Mouse (Mus musculus) liver, embryonic 11.5 days (tissue): ENCODE results near the gene Dapk1. TPM values are rescaled to one million over a fixed set of nuclear protein-coding genes. Genes with fewer than 3 reads are reported as not detected.

Experiments used
- ATAC-seq: fragments of 200-750 bp; cut with Nextera tagmentation; replicated peaks from 2 replicates; pipeline ENCODE4 v1.8.0; 2017; ENCODE audit warnings: moderate number of reproducible peaks, mild to moderate bottlenecking, moderate TSS enrichment, moderate library complexity; ENCODE audit not compliant: low FRiP score
- DNase-seq: peaks from one replicate; pipeline ENCODE4 v3.0.0-alpha.2; 2017; ENCODE audit warnings: low spot score
- H3K27ac ChIP-seq: fragments of 300-500 bp; sonication (generic); 2 replicates; pipeline ENCODE4 v1.5.1; 2014; ENCODE audit warnings: mild to moderate bottlenecking, low read depth, low read length, control low read depth
- H3K27me3 ChIP-seq: fragments of 300-500 bp; sonication (generic); replicated peaks from 2 replicates; pipeline ENCODE4 v1.6.1; 2014; ENCODE audit warnings: low read length, mixed read lengths; ENCODE audit not compliant: control insufficient read depth, insufficient read depth
- H3K36me3 ChIP-seq: fragments of 300-500 bp; sonication (generic); 2 replicates; pipeline ENCODE4 v1.6.1; 2014; ENCODE audit warnings: mild to moderate bottlenecking, low read length, moderate library complexity, mixed read lengths; ENCODE audit not compliant: control insufficient read depth, insufficient read depth
- H3K4me1 ChIP-seq: fragments of 300-500 bp; sonication (generic); replicated peaks from 2 replicates; pipeline ENCODE4 v1.6.1; 2014; ENCODE audit warnings: low read length, mixed read lengths; ENCODE audit not compliant: control insufficient read depth, insufficient read depth
- H3K4me2 ChIP-seq: fragments of 300-500 bp; sonication (generic); 2 replicates; pipeline ENCODE4 v1.6.1; 2014; ENCODE audit warnings: mild to moderate bottlenecking, control low read depth, moderate library complexity
- H3K4me3 ChIP-seq: fragments of 300-500 bp; sonication (generic); 2 replicates; pipeline ENCODE4 v1.5.1; 2014; ENCODE audit warnings: low read depth, low read length, control low read depth
- H3K9ac ChIP-seq: fragments of 300-500 bp; sonication (generic); 2 replicates; pipeline ENCODE4 v1.6.1; 2014; ENCODE audit warnings: low read depth, low read length, control low read depth
- H3K9me3 ChIP-seq: fragments of 300-500 bp; sonication (generic); 2 replicates; pipeline ENCODE4 v1.6.1; 2016; ENCODE audit warnings: low read length, inconsistent platforms, mixed read lengths; ENCODE audit not compliant: control insufficient read depth
- WGBS: fragments of 180-500 bp; shearing (Covaris S2); extraction: QIAGEN DNeasy Blood & Tissue Kit; methylation state at CpG from one replicate; pipeline ENCODE4 v1.1.7; 2014; 5-methylcytosine and 5-hydroxymethylcytosine counted together
- polyA plus RNA-seq: library from polyadenylated mRNA; unstranded; fragments of >200 nt; fragmentation: Nextera tagmentation; extraction: Ambion mirVana; gene quantifications from 2 replicates; pipeline ENCODE4 v1.2.1, GENCODE M21; 2014

The Dapk1 gene
- polyA plus RNA-seq, 1 experiment from 2014 or later: 16.4 TPM

DNA sequence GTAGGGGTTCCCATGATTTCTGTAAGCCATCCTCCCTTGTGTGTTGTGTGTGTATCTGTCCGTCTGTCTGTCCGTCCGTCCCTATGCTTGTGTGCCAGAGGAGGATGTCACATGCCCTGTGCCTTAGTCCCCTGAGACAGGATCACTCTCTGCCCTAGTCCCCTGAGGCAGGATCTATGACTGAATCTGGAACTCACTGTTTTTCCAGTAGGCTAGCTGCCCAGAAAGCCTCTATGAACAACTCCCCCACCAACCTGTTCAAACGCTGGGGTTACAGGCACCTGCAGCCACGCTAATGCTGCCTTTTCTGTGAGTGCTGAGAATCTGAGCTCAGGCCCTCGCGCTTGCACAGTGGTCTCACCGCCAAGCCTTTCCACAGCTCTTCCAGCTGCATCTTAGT, 83.1 kb downstream of the Dapk1 start:
- Histone ChIP-seq H3K27ac (peak overlapping the region; percentile 46; the same call in 1 of the 2 replicates), H3K4me3 (no peak overlapping the region), H3K4me1 (peaks cover 30% of the 10 kb centered on the region), H3K4me2 (no peak overlapping the region), H3K36me3 (no peaks in the 10 kb centered on the region; the same call in 1 of the 2 replicates), H3K27me3 (no peaks in the 10 kb centered on the region), H3K9ac (0 out of 2 replicates have a peak overlapping the region, but pooled peaks have one; percentile 9), H3K9me3 (no peaks in the 10 kb centered on the region)
- ATAC-seq (no peak), DNase-seq (no peak)
- 85% methylated on average over 8 of the region's 8 CpGs for WGBS

DNA sequence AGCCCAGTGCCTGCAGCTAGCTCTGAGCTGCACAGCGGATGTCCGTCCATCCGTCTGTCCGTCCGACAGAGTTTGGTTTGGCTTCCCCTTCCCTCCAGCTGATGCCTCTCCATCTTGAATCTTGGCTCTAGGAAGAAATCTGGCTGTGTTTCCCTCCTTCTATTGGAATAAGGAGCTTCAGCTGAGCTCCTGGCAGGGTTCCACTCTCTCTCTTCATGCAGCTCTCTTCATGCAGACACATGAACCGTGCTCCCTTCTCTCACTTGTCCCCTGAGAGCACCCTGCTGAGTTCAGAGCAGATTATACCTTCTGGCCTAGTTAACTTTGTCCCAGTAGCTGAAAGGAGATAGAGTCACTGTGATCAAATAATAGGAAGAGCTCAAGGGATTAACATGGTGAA, 83.5 kb downstream of the Dapk1 start:
- Histone ChIP-seq H3K9ac (no peak overlapping the region), H3K4me3 (no peak overlapping the region), H3K27ac (peak overlapping the region; percentile 46; the same call in 1 of the 2 replicates), H3K4me2 (no peak overlapping the region), H3K9me3 (no peaks in the 10 kb centered on the region), H3K4me1 (peaks cover 30% of the 10 kb centered on the region), H3K36me3 (no peaks in the 10 kb centered on the region; the same call in 1 of the 2 replicates), H3K27me3 (no peaks in the 10 kb centered on the region)
- DNase-seq: no peak
- ATAC-seq: no peak
- 82% methylated on average over 6 of the region's 6 CpGs for WGBS

DNA sequence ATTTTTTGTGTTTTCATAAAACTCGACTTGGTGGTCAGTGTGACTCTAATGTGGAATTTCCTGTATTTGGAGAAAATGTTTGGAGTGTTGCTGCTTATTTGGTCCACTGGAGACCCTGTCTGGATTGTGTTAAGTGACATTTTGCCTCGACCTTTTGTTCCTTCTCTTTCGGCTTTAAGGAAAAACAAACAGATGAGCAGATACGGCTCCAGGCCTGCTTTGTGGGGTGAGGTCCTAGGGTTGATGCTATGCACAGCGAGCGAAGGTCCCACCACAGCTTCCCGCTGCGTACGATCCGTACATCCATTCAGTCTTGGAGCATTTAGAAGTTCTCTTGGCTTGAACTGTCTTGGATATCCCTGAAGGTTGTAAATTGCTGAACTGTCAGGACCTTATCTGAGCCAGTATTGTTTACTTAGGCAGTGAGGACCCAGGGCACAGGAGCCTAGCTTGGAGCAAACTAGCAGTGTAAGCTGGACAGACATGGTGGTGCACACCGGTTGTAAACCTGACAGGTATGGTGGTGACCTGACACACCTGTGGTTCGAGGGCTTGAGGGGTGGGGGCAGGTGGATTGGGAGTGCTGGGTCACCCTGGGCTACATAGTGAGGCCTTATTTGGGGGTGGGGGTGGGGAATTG, 84.4 kb downstream of the Dapk1 start:
- Histone ChIP-seq H3K27ac (peak overlapping the region; percentile 6; the same call in 1 of the 2 replicates), H3K9me3 (no peaks in the 10 kb centered on the region), H3K27me3 (no peaks in the 10 kb centered on the region), H3K4me1 (peaks cover 30% of the 10 kb centered on the region), H3K9ac (no peak overlapping the region), H3K4me2 (peak overlapping the region; percentile 15; the same call in 1 of the 2 replicates), H3K4me3 (no peak overlapping the region), H3K36me3 (no peaks in the 10 kb centered on the region; the same call in 1 of the 2 replicates)
- WGBS: 50% methylated on average over 12 of the region's 12 CpGs
- DNase-seq (no peak), ATAC-seq (peak; percentile 25; the same call in 1 of the 2 replicates)

DNA sequence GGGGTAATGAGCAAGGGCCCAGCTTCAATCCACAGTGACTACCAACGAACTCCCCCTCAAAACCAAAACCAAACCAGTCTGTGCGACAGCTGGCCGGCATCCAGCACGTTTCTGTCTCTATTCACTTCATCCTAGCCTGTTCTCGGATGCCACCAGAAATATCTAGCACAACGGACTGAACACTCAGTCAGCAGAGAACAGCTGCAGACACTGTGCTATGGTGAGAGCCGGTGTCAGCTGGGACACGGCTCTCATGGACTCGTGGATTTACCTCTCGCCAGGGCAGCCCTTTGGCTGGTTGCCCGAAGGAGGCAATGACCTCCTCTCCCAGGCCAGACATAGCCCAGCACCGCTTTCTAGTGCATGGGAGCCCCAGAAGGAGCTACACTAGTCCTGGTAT, 85.2 kb downstream of the Dapk1 start:
- ATAC-seq: no peak
- Histone ChIP-seq H3K36me3 (no peaks in the 10 kb centered on the region; the same call in 1 of the 2 replicates), H3K9ac (no peak overlapping the region), H3K4me1 (peaks cover 30% of the 10 kb centered on the region), H3K27ac (no peak overlapping the region), H3K9me3 (no peaks in the 10 kb centered on the region), H3K4me2 (no peak overlapping the region), H3K4me3 (no peak overlapping the region), H3K27me3 (no peaks in the 10 kb centered on the region)
- DNase-seq: no peak
- 77% methylated on average over 12 of the region's 12 CpGs for WGBS

DNA sequence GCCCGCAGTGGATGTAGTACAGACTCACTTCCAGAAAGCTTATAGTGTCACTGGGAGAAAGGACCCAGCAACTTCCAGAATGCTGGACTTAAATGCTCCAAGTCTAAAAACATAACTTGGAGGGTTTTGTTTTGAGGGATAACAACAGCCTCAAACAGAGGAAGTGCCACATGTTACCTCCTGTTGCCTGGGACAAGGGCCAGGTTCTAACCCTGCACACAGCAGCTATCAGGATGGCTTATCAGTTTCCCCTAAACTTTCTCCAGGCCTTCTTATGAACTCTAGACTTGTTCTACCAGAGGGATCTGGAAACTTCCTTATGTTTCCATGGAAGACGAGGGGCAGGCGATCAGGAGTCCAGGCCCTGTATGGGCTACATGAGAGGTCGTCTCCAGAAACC, 85.7 kb downstream of the Dapk1 start:
- Histone ChIP-seq H3K9ac (no peak overlapping the region), H3K4me3 (no peak overlapping the region), H3K4me1 (peaks cover 30% of the 10 kb centered on the region), H3K36me3 (no peaks in the 10 kb centered on the region), H3K9me3 (no peaks in the 10 kb centered on the region), H3K27me3 (no peaks in the 10 kb centered on the region), H3K27ac (no peak overlapping the region), H3K4me2 (no peak overlapping the region)
- ATAC-seq: no peak
- DNase-seq: no peak
- 92% methylated on average over 4 of the region's 4 CpGs for WGBS

DNA sequence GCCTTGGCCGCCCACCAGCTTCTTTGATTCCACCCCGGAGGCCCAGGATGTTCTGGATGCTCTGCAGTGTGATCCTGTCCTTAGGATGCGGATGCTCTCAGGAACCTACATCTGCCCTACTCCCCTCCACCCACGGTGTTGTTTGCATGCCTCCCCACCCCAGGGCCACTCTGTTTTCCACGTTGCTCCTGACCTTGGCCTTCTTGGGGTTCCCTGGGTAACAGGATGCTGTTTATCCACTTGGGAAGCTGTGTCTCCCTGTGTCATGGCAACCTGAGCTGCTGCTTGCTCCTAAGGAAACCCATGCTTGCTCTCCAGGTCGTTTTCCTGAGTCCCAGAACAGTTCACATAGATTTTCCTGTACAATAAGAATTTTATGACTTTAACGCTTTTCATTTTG, 86.1 kb downstream of the Dapk1 start:
- Histone ChIP-seq H3K27me3 (no peaks in the 10 kb centered on the region), H3K36me3 (no peaks in the 10 kb centered on the region), H3K4me1 (peaks cover 27% of the 10 kb centered on the region), H3K9ac (no peak overlapping the region), H3K4me3 (no peak overlapping the region), H3K9me3 (no peaks in the 10 kb centered on the region), H3K27ac (no peak overlapping the region), H3K4me2 (no peak overlapping the region)
- ATAC-seq: no peak
- DNase-seq: no peak
- WGBS: 73% methylated on average over 7 of the region's 7 CpGs

DNA sequence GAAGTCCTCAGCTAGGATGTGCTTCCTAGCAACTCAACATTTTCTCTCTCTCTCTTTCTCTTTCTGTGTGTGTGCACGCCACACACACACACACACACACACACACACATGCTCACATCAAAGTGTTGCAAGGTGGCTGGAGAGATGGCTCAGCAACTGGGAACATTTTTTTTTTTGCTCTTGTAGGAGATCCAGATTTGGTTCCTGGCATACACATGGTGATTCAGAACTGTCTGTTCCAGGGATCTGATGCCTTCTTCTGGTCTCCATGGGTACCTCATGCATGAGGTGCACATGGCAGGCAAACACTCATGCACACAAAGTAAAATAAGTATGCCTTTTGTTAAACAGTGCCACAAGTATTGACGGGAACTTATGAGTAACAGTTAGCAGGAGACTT, 89.2 kb downstream of the Dapk1 start:
- no peaks in the 10 kb centered on the region for H3K27me3 ChIP-seq
- H3K9me3 ChIP-seq: no peaks in the 10 kb centered on the region
- DNase-seq (no peak), ATAC-seq (no peak)
- H3K4me1 ChIP-seq: peaks cover 7% of the 10 kb centered on the region
- H3K9ac ChIP-seq: no peak overlapping the region
- 93% methylated on average over 2 of the region's 2 CpGs for WGBS
- no peak overlapping the region for H3K4me2 ChIP-seq
- no peaks in the 10 kb centered on the region for H3K36me3 ChIP-seq
- no peak overlapping the region for H3K4me3 ChIP-seq
- no peak overlapping the region for H3K27ac ChIP-seq

DNA sequence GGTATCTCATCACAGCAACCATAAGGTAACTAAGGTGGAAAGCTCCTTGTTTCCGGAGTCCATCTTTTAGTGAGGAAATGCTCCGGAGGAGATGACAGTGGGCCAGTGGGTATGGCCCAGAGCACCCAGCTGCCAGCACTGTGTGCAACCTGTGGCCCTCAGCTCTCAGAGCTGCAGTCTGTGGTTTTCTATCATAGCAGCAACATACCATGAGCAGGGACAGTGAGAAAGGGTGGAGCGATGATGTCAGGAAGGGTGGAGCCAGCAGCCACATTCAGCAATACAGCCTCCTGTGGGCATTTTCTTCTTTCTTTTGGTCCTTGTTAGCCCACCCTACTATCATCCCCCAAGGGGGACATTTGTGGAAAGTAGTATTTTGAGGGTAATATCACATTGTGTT, 90.2 kb downstream of the Dapk1 start:
- no peak overlapping the region for H3K4me2 ChIP-seq
- peaks cover 4% of the 10 kb centered on the region for H3K4me1 ChIP-seq
- H3K9ac ChIP-seq: no peak overlapping the region
- H3K9me3 ChIP-seq: no peaks in the 10 kb centered on the region
- H3K36me3 ChIP-seq: no peaks in the 10 kb centered on the region
- DNase-seq: no peak
- no peaks in the 10 kb centered on the region for H3K27me3 ChIP-seq
- H3K4me3 ChIP-seq: no peak overlapping the region
- no peak overlapping the region for H3K27ac ChIP-seq
- ATAC-seq: no peak
- WGBS: 91% methylated on average over 3 of the region's 3 CpGs
